Mouse (Mus musculus) bone marrow macrophage, adult 2 months (primary cell): ENCODE data around the gene Sugct.

Experiments used
- CTCF ChIP-seq: IDR thresholded peaks from 2 replicates; pipeline ENCODE4 v1.5.1; 2012; ENCODE audit warnings: low read depth, mild to moderate bottlenecking, low read length, moderate library complexity
- POLR2A ChIP-seq: IDR thresholded peaks from 2 replicates; pipeline ENCODE4 v1.6.1; 2012; ENCODE audit warnings: mild to moderate bottlenecking, low read depth, low read length, borderline replicate concordance

DNA sequence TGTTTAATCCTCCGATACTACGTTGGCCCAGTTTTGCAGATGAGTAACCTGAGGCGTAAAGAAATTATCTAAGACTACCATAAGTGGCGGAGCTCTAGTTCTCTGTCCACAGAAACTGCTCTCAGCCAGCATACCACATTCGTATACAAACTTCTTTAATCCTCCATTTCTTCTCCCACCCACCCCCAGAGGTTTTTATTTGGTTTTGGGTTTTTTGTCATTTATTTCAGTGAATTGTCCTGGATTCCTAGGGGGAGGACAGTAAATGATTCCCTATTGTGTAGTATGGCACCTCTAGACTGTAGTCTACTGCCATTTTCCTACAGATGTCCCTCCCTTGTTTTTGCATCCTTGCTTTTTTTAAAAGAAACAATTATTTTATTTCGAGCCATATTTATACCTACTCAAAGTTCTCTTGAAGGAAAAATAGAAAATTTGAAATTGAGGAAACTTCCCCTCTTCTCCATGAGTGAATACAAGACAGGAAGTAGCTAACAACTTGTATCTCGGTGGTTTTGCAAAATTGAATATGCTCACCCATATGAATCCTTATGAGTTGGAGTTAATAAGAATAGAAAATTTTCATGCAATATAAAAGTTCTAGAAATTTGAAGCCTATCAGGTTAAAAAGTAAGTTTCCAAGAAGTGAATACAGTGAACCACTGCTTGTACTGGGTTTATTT lies 686 bp upstream of the Sugct start:
- TF ChIP-seq POLR2A (no peak), CTCF (no peak)
